Mouse (Mus musculus): ENCODE results near the gene Rxra. TPM values are rescaled to one million over a fixed set of nuclear protein-coding genes. Genes with fewer than 3 reads are reported as not detected.

The Rxra gene
- total and polyA plus RNA-seq, 3 experiments, result 2.1 to 5.5 (median 2.4) TPM

GRCm38 (mm10) chr2:27791571-27791970, 115.3 kb downstream of the Rxra start:
- H3K27me3 ChIP-seq (replicated peaks), result peaks cover 80% of the 10 kb centered on the region
- no peak for DNase-seq (ENCODE audit: extremely low read depth)
- dilution Hi-C loops (cut with MboI; ENCODE audit: extremely low pct_ligation_motif_present, extremely low pct_unique_long_range_greater_than_20kb, low sequenced_read_pairs) (no loop called here), in situ Hi-C loops (cut with MboI; ENCODE audit: low pct_ligation_motif_present, low pct_unique_long_range_greater_than_20kb, low sequenced_read_pairs) (no loop called here)
- no peaks in the 10 kb centered on the region for H3K36me3 ChIP-seq (replicated peaks in 1 of 2; ENCODE audit: control insufficient read depth in 1 of 2, insufficient read depth in 1 of 2, low read length in 1 of 2)
- no peak overlapping the region for H3K27ac ChIP-seq (ENCODE audit: insufficient read depth, low read depth)
- no peaks in the 10 kb centered on the region for H3K9me3 ChIP-seq (replicated peaks; ENCODE audit: low read length)
- H3K79me2 ChIP-seq (replicated peaks; ENCODE audit: control insufficient read depth, extremely low read depth, insufficient read depth, poor library complexity, severe bottlenecking), result no peaks in the 10 kb centered on the region
- TF ChIP-seq MXI1 (IDR thresholded peaks at IDR 0.05; ENCODE audit: low read depth, low read length) (no peak), E2F4 (IDR thresholded peaks at IDR 0.05; ENCODE audit: insufficient replicate concordance, low read depth, low read length) (no peak), EP300 (IDR thresholded peaks at IDR 0.05; ENCODE audit: low read length) (no peak), POLR2A (IDR thresholded peaks at IDR 0.05; ENCODE audit: low read depth, low read length) (no peak), NRF1 (IDR thresholded peaks at IDR 0.05; ENCODE audit: low read depth, low read length) (no peak)
- no peak overlapping the region for H3K4me3 ChIP-seq (replicated peaks in 1 of 3; ENCODE audit: low read depth in 2 of 3, low read length in 2 of 3, poor library complexity in 1 of 3)
- no peak overlapping the region for H3K4me2 ChIP-seq (ENCODE audit: insufficient read depth, low read depth, poor library complexity, severe bottlenecking)
- H3K4me1 ChIP-seq (ENCODE audit: control insufficient read depth in 1 of 2, insufficient read depth in 2 of 2), result no peaks in the 10 kb centered on the region
- H3K9ac ChIP-seq (ENCODE audit: insufficient read depth, low read depth), result no peak overlapping the region

- H3K36me3 ChIP-seq (replicated peaks in 1 of 2; ENCODE audit: control insufficient read depth in 1 of 2, insufficient read depth in 1 of 2, low read length in 1 of 2), result no peaks in the 10 kb centered on the region
- dilution Hi-C loops (cut with MboI; ENCODE audit: extremely low pct_ligation_motif_present, extremely low pct_unique_long_range_greater_than_20kb, low sequenced_read_pairs), result no loop called here
- TF ChIP-seq USF2 (conservative IDR thresholded peaks at IDR 0.05; ENCODE audit: low read depth, low read length), result no peak
- TF ChIP-seq MAFK (IDR thresholded peaks at IDR 0.05; ENCODE audit: insufficient replicate concordance, low read length), result no peak
- no peak for TF ChIP-seq HCFC1 (IDR thresholded peaks at IDR 0.05; ENCODE audit: low read depth, low read length)
- TF ChIP-seq NELFE (IDR thresholded peaks at IDR 0.05; ENCODE audit: low read depth, low read length), result no peak
- TF ChIP-seq SIN3A (IDR thresholded peaks at IDR 0.05; ENCODE audit: low read length), result no peak
- TF ChIP-seq MXI1 (IDR thresholded peaks at IDR 0.05; ENCODE audit: low read depth, low read length), result no peak
- TF ChIP-seq ELF1 (IDR thresholded peaks at IDR 0.05; ENCODE audit: low read depth, low read length), result no peak
- no peak for TF ChIP-seq E2F4 (IDR thresholded peaks at IDR 0.05; ENCODE audit: insufficient replicate concordance, low read depth, low read length)
- TF ChIP-seq BHLHE40 (IDR thresholded peaks at IDR 0.05; ENCODE audit: low read depth, low read length), result no peak
- TF ChIP-seq ZMIZ1 (IDR thresholded peaks at IDR 0.05; ENCODE audit: low read depth, low read length), result no peak
- no peak for TF ChIP-seq ZKSCAN1 (IDR thresholded peaks at IDR 0.05; ENCODE audit: borderline replicate concordance, low read depth, low read length)
- no peak for TF ChIP-seq KAT2A (IDR thresholded peaks at IDR 0.05; ENCODE audit: insufficient replicate concordance, low read length)
- TF ChIP-seq CHD2 (IDR thresholded peaks at IDR 0.05; ENCODE audit: low read length), result no peak
- no peak for TF ChIP-seq GABPA (IDR thresholded peaks at IDR 0.05; ENCODE audit: insufficient replicate concordance, low read depth, low read length)
- TF ChIP-seq SMC3 (IDR thresholded peaks at IDR 0.05; ENCODE audit: low read depth, low read length), result no peak
- TF ChIP-seq JUN (IDR thresholded peaks at IDR 0.05; ENCODE audit: insufficient read depth, low read depth, low read length), result no peak
- TF ChIP-seq TCF12 (IDR thresholded peaks at IDR 0.05; ENCODE audit: low read depth, low read length), result no peak
- H3K4me2 ChIP-seq (ENCODE audit: insufficient read depth, low read depth, poor library complexity, severe bottlenecking), result no peak overlapping the region
- H3K9ac ChIP-seq (ENCODE audit: insufficient read depth, low read depth), result no peak overlapping the region
- in situ Hi-C loops (cut with MboI; ENCODE audit: low pct_ligation_motif_present, low pct_unique_long_range_greater_than_20kb, low sequenced_read_pairs), result no loop called here
- H3K79me2 ChIP-seq (replicated peaks; ENCODE audit: control insufficient read depth, extremely low read depth, insufficient read depth, poor library complexity, severe bottlenecking), result no peaks in the 10 kb centered on the region
- no peaks in the 10 kb centered on the region for H3K4me1 ChIP-seq (ENCODE audit: control insufficient read depth in 1 of 2, insufficient read depth in 2 of 2)
- no peak overlapping the region for H3K4me3 ChIP-seq (replicated peaks in 1 of 3; ENCODE audit: low read depth in 2 of 3, low read length in 2 of 3, poor library complexity in 1 of 3)
- no peak for DNase-seq (ENCODE audit: extremely low read depth)
- no peak overlapping the region for H3K27ac ChIP-seq (ENCODE audit: insufficient read depth, low read depth)
- H3K27me3 ChIP-seq (replicated peaks), result peaks cover 97% of the 10 kb centered on the region
- peaks cover 4% of the 10 kb centered on the region for H3K9me3 ChIP-seq (replicated peaks; ENCODE audit: low read length)
Measured at GRCm38 (mm10) chr2:27799018-27799417, 122.8 kb downstream of the Rxra start.

All from CH12.LX (cell line).